Mouse (Mus musculus): ENCODE data around the gene Utp4. TPM values are rescaled to one million over a fixed set of nuclear protein-coding genes. Genes with fewer than 3 reads are reported as not detected.
"Not testable (repeated sequence)": the region's sequence is repeated elsewhere in the genome, so short reads cannot be mapped to it uniquely, and the experiment has no call there.

Utp4 gene
- polyA plus RNA-seq, 1 experiment from 2014 or later = 62.6 TPM

DNA sequence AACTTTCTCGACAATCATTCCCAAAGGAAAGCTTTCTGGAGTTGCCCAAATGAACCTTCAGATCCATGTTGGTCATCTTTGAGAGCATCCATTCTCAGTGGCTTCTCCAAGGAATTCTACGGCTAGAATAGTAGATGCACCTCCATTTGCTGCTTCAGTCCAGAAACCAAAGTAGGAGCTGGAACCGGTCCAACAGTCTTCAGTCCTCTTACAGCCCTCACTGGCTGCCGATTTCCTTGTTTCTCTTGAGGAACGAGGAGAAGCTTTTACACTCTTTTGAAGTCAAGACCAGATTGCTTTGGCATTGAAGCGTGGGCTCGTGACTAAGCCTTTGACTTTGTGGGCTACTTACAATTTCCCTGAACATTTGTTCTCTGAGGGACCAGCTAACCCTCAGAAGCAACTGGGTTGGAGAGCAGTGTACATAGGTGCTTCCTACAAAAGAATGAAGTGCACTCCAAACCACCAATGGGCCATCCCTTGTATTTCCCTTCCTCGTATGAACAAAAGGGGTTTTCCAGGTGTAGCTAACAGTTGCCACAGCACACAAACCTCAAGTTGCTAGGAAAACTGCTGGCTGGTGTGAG lies 13.2 kb upstream of the Utp4 start:
- H3K4me2 ChIP-seq = no peak overlapping the region
- whole genome bisulfite sequencing = 85% methylated on average over 8 of the region's 8 CpGs
- H3K27me3 ChIP-seq (replicated peaks) = no peaks in the 10 kb centered on the region
- no peaks in the 10 kb centered on the region for H3K4me1 ChIP-seq
- peaks cover 33% of the 10 kb centered on the region for H3K36me3 ChIP-seq
- no peak overlapping the region for H3K4me3 ChIP-seq (replicated peaks)
- no peak overlapping the region for H3K9ac ChIP-seq
- no peak overlapping the region for H3K27ac ChIP-seq
- no peaks in the 10 kb centered on the region for H3K9me3 ChIP-seq
- ATAC-seq (ENCODE audit: insufficient read depth, low FRiP score, low read depth) = no peak

DNA sequence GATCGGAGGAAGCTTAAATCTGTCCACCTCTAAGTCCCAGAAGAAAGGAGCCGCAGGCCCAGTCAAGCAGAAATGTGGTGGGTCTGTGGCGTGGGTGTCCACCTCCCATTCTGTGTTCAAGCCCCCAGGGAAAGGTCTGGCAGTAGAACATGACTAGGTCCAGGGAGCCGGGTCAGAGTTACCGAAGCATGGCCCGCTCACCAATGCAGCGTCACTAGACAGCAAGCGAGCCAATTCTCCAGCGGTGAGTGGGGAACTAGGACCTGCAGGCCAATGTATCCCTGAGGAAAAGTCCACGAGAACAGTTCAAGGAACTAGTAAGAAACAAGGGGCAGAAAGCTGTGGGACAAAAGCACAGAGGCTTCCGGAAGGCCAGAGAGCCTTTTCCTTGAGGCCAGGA lies 9.3 kb upstream of the Utp4 start:
- H3K4me1 ChIP-seq; ATAC-seq (ENCODE audit: insufficient read depth, low FRiP score, low read depth); H3K4me2 ChIP-seq; H3K27me3 ChIP-seq (replicated peaks); H3K4me3 ChIP-seq (replicated peaks); H3K9ac ChIP-seq; H3K27ac ChIP-seq; H3K9me3 ChIP-seq: not testable (repeated sequence)
- WGBS = 95% methylated on average over 11 of the region's 11 CpGs
- peaks cover 36% of the 10 kb centered on the region for H3K36me3 ChIP-seq

DNA sequence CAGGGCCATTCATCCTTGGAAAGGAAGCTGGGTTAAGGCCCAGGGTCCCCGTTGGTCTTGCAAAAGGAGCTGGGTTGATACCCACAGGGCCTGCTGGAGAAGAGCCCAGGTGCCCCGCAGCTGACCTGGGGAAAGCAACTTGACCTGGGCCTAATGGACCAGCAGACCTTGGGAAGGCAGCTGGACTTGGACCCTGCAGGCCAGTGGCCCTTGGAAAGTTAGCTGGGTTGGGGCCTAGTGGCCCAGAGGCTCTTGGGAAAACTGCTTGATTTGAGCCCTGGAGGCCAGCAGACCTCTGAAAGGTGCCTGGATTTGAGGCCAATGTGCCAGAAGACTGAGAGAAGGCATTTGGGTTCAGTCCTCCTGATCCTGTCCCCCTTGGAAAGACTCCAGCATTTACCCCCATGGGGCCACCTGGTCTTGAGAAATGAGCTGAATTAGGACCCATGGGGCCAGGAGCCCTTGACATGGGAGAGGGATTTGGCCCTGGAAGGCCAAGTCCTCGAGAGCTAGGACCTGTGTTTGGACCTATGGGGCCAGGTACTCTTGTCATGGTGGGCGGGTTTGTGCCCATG lies 8.5 kb upstream of the Utp4 start:
- H3K36me3 ChIP-seq = peaks cover 32% of the 10 kb centered on the region
- H3K9me3 ChIP-seq; H3K27me3 ChIP-seq (replicated peaks); H3K4me2 ChIP-seq; H3K9ac ChIP-seq; H3K4me3 ChIP-seq (replicated peaks); H3K27ac ChIP-seq; ATAC-seq (ENCODE audit: insufficient read depth, low FRiP score, low read depth); H3K4me1 ChIP-seq: not testable (repeated sequence)
- WGBS = 93% methylated on average over 4 of the region's 4 CpGs

DNA sequence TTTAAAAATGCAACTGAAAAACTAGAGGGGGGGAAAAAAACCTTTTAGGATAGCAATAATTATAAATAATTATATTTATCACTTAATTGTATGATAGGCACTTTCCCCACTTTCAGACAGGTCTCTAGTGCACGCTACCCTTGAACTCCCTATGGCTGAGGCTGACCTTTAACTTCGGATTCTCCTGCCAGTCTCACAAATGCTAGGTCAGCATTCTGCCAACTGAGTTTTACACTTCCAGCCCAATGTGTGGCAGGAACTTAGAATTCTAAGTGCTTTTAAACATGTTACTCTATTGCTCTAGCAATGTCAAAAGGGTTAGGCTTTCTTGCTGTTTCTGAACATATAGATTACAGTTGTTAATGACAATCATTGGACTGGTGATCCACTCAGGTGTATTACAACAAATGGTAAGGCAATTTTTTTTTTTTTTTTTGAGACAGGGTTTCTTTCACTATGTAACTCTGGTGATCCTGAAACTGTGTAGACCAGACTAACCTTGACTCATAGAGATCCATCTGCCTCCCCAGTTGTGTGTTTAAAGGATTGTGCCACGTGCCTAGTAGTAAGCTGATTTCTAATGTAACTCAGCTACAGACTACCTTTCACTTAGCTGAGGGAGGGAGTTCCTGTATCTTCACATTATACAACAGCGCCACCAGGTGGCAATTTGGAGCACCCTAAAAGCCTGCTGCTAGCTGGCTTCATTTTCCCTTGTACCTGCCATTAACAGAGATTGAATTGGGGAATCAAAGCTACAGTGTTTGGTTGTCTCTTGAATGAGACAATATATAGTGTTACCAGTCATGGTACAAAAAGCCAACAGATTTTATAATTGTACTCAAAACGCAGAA lies 5.9 kb upstream of the Utp4 start:
- WGBS = 43% methylated on average over 5 of the region's 5 CpGs
- no peak overlapping the region for H3K4me2 ChIP-seq
- no peak overlapping the region for H3K4me3 ChIP-seq (replicated peaks)
- no peak overlapping the region for H3K9ac ChIP-seq
- no peaks in the 10 kb centered on the region for H3K9me3 ChIP-seq
- peaks cover 7% of the 10 kb centered on the region for H3K4me1 ChIP-seq
- H3K36me3 ChIP-seq = peaks cover 22% of the 10 kb centered on the region
- H3K27me3 ChIP-seq (replicated peaks) = no peaks in the 10 kb centered on the region
- ATAC-seq (ENCODE audit: insufficient read depth, low FRiP score, low read depth) = no peak
- no peak overlapping the region for H3K27ac ChIP-seq

DNA sequence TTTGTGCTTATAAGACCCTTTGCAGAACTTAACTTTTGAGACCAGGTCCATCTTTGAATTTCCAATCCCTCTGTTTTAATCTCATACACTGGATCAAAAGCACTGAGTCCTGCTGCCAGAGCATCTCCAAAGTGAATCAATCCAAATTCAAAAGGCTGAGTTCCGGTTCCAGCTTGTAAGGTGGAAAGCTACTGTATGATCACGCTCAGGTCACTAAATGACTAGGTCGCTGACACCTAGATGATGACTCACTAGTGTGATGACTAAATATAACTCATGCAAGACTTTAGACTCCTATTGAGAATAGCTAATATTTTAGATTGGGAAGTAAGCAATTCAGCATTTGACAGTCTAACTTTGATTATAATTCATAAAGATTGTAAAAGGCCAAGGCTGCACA lies 4.6 kb upstream of the Utp4 start:
- Histone ChIP-seq H3K9ac (no peak overlapping the region), H3K27ac (no peak overlapping the region), H3K4me2 (no peak overlapping the region), H3K36me3 (peaks cover 11% of the 10 kb centered on the region; the same call in 1 of the 2 replicates), H3K9me3 (no peaks in the 10 kb centered on the region), H3K4me1 (peaks cover 7% of the 10 kb centered on the region), H3K4me3 (replicated peaks) (no peak overlapping the region), H3K27me3 (replicated peaks) (no peaks in the 10 kb centered on the region)
- 75% methylated on average over 3 of the region's 3 CpGs for WGBS
- no peak for ATAC-seq (ENCODE audit: insufficient read depth, low FRiP score, low read depth)

DNA sequence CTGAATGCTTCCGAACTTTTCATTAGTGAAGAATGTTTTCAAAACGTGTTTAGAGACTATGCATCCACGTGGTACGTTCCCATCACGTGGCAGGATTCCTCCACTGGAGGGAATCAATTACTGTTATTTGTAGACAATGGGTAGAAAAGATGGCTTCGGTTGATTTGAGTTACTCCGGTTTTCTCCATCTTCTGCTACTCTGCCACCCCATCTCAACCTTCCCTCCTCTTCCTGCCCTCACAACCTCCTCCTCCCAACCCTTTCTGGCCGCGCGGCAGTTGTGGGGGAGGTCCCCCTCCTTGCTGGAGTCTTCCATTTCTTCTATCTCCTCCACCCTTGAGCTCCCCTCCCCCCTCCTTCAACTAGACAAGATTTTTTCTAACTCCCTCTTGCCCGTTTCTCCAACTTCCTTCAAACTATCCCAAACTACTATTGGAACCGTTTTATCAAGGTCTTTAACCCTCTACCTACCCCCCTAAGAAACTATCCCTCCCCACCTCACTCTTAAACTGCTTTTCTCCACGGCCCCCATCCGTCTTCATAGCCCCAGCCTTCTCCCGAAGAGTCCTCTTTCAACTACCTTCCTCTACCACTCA lies 1.1 kb upstream of the Utp4 start:
- no peak for ATAC-seq (ENCODE audit: insufficient read depth, low FRiP score, low read depth)

DNA sequence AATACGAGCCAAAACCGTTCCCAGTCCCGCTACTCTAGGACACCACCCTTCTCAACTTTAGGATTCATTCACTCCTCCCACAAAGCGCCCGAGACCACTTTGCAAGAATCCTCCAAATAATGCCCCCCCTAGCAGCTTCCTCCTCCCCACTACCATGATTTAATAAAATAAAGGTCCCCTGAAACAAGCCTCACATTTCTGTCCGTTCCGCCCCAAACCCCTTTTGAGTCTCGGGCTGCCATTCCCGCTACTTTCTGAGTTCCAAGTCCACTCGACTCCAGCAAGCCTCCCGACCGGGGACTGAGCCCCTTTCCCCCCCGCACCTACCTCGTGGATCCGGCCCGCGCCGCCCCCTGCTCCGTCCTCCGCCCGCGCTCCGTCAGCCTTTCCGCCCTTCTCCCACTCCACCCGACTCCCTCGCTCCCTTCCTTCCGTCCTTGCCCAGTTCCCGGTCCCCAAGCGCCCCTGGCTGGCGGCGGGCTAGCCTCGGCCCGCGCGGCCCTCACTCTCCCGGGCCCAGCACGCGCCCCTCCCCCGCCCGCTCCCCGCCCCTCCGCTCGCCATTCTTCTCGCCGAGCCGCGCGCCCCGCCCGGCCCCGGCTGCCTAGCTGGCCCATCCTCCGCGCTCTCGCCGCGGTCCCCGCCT lies 507 bp upstream of the Utp4 start:
- Histone ChIP-seq H3K9ac (peak overlapping the region; percentile 84), H3K4me1 (peaks cover 7% of the 10 kb centered on the region), H3K27me3 (replicated peaks) (no peaks in the 10 kb centered on the region), H3K4me3 (replicated peaks) (peak overlapping the region; percentile 88), H3K36me3 (no peaks in the 10 kb centered on the region; the same call in 1 of the 2 replicates), H3K9me3 (no peaks in the 10 kb centered on the region), H3K27ac (peak overlapping the region; percentile 94), H3K4me2 (peak overlapping the region; percentile 66)
- peak; percentile 82 for ATAC-seq (ENCODE audit: insufficient read depth, low FRiP score, low read depth)
- under 1% methylated on average over 51 of the region's 57 CpGs for WGBS

More for the DNA sequence above, 1.1 kb upstream of the Utp4 start:
- H3K27ac ChIP-seq = peak overlapping the region; percentile 94
- WGBS = 1% methylated on average over 15 of the region's 15 CpGs
- H3K4me2 ChIP-seq = peak overlapping the region; percentile 66
- peaks cover 7% of the 10 kb centered on the region for H3K4me1 ChIP-seq
- H3K27me3 ChIP-seq (replicated peaks) = no peaks in the 10 kb centered on the region
- H3K4me3 ChIP-seq (replicated peaks) = peak overlapping the region; percentile 88
- H3K9me3 ChIP-seq = no peaks in the 10 kb centered on the region
- H3K9ac ChIP-seq = peak overlapping the region; percentile 84; the same call in 1 of the 2 replicates
- H3K36me3 ChIP-seq = no peaks in the 10 kb centered on the region; the same call in 1 of the 2 replicates

DNA sequence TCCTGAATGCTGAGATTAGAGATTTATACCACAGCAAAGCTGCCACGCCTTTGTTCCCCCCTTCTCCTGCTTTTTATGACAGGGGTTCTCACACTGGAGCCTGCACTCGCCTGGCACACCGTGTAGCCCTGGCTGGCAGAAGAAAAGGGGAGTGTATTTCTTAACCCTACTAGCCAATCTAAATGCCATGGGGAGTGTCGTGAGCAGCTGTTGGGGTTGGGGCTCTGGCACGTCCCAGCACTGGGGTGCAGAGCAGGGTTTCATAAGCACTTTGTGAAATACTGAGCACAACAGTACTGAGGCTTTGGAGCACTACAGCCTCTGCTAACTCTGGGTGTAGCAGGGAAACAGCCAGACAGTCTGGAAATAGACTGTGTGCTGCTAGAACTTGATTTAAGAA lies 6.0 kb downstream of the Utp4 start:
- Histone ChIP-seq H3K27me3 (replicated peaks) (no peaks in the 10 kb centered on the region), H3K4me2 (no peak overlapping the region), H3K27ac (no peak overlapping the region), H3K36me3 (peaks cover 40% of the 10 kb centered on the region), H3K9ac (no peak overlapping the region), H3K4me3 (replicated peaks) (no peak overlapping the region), H3K4me1 (no peaks in the 10 kb centered on the region; the same call in 1 of the 2 replicates), H3K9me3 (no peaks in the 10 kb centered on the region)
- ATAC-seq (ENCODE audit: insufficient read depth, low FRiP score, low read depth) = no peak
- 84% methylated on average over 5 of the region's 5 CpGs for WGBS

DNA sequence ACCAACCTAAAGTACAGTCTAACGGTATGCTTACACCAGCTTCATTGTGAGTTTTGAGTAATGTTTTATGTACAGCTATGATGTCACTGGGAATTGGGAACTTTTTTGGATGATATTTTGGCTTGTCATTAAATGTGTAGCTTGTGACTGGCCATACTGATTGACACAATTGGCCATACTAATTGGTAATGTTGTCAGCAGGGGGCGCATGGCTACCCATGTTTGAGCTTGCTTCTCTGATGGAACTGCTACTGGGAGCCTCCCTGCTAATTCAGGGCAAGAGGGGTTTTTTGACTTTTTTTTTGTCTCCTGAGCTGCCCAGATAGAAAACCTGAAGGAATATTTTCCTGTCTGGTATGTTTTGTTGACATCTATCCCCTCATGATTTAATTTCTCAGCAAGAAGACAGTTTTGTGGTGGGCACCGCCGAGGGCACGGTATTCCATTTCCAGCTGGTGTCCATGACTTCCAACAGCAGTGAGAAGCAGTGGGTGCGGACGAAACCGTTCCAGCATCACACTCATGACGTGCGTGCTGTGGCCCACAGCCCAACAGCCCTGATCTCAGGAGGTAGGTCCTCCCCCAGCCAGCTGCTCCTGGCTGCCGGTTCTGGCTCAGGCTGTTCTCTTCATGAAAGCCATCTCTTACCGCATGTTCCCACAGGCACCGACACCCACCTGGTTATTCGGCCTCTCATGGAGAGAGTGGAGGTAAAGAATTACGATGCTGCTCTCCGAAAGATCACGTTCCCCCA lies 12.5 kb downstream of the Utp4 start:
- Histone ChIP-seq H3K27ac (no peak overlapping the region), H3K4me2 (no peak overlapping the region), H3K36me3 (peaks cover 62% of the 10 kb centered on the region), H3K4me3 (replicated peaks) (no peak overlapping the region), H3K9me3 (no peaks in the 10 kb centered on the region), H3K9ac (no peak overlapping the region), H3K27me3 (replicated peaks) (no peaks in the 10 kb centered on the region), H3K4me1 (no peaks in the 10 kb centered on the region)
- ATAC-seq (ENCODE audit: insufficient read depth, low FRiP score, low read depth) = no peak
- WGBS = 93% methylated on average over 17 of the region's 17 CpGs

DNA sequence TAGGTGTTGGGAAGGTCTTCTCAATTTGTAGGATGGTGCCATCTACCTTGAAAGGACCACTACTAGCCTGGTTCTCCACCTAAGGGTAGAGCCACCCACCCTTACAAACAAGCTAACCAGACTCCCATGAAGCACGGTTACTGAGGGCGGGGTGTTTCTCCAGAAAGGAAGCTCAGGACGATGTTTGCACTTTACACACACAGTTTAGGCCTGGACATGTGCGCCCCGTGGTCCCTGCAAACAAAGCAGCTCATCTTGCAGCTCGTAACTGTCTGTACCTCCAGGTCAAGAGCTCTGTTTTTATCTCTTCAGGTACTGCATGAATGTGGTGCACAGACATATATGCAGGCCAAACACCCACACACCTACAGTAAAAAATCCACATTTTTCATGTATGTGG lies 13.2 kb downstream of the Utp4 start:
- no peak overlapping the region for H3K9ac ChIP-seq
- no peaks in the 10 kb centered on the region for H3K27me3 ChIP-seq (replicated peaks)
- H3K4me1 ChIP-seq = no peaks in the 10 kb centered on the region
- WGBS = 91% methylated on average over 6 of the region's 6 CpGs
- H3K36me3 ChIP-seq = peaks cover 66% of the 10 kb centered on the region
- H3K9me3 ChIP-seq = no peaks in the 10 kb centered on the region
- H3K4me3 ChIP-seq (replicated peaks) = no peak overlapping the region
- no peak overlapping the region for H3K27ac ChIP-seq
- H3K4me2 ChIP-seq = no peak overlapping the region
- ATAC-seq (ENCODE audit: insufficient read depth, low FRiP score, low read depth) = no peak

DNA sequence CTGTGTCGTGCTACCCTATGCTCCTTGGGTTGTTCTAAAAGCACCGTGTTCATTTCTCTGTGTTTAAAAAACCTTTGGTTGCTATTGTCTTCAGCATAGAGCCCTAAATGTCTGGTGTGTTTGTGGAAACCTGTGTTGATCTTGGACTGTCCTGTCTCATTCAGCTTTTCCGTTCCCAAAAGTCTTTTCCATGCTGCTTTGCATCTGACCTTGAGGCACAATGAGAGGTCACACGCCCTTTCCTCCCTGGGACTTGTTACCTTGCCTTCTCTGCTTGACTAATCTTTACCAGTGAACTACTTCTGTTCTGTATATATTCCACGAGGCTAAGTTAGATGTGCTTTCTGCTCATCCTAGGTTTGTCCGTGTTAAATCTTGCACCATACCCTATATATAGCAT lies 14.0 kb downstream of the Utp4 start:
- H3K36me3 ChIP-seq = peaks cover 66% of the 10 kb centered on the region
- no peak overlapping the region for H3K9ac ChIP-seq
- no peaks in the 10 kb centered on the region for H3K27me3 ChIP-seq (replicated peaks)
- no peaks in the 10 kb centered on the region for H3K9me3 ChIP-seq
- no peaks in the 10 kb centered on the region for H3K4me1 ChIP-seq
- no peak overlapping the region for H3K4me3 ChIP-seq (replicated peaks)
- 87% methylated on average over 6 of the region's 6 CpGs for WGBS
- ATAC-seq (ENCODE audit: insufficient read depth, low FRiP score, low read depth) = no peak
- no peak overlapping the region for H3K27ac ChIP-seq
- H3K4me2 ChIP-seq = no peak overlapping the region

Measured in stomach, embryonic 15.5 days (tissue).